Mouse (Mus musculus): Measurements from ENCODE around the gene Ctdspl.

DNA sequence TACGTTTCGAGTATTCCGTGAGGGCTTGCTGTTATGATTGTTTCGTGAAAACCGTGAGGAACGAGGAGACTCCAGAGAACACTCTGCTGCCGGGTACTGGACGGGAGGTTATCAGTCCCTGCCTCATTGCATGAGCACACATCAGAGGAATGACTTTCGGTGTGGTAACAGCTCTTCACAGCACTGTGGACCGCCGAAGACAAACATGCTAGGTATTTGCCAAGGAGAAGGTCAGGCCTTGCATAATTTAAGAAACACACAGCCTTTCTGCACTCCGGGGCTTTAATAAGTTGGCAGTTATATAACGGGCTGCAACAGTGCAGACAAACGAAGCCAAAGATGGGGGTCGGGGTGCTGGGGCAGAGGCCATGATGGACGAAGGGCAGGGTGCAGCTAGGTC, 25.9 kb downstream of the Ctdspl start:
- TF ChIP-seq CTCF (IDR thresholded peaks at IDR 0.05; ENCODE audit: extremely low read depth, insufficient read length, insufficient replicate concordance, low read depth, low read length) (no peak), POLR2A (IDR thresholded peaks at IDR 0.05; ENCODE audit: low read depth, low read length) (no peak)

Measured in small intestine, adult 2 months (tissue).